In genomic region chr9:107342201-107342709, GRCm38 (mm10) we compare ENCODE assay signal across 18 mouse cellular contexts. TPM values are rescaled to one million over a fixed set of nuclear protein-coding genes. Genes with fewer than 3 reads are reported as not detected.
DNase-seq lines count a peak whose midpoint lies in the region; ATAC-seq lines count a peak whose summit lies in the region.
"Had no signal": no experiment of that assay in that cellular context is flagged by ENCODE, and none has a peak within 500 bp of the region (broad histone marks: within the 10 kb centered on the region; RNA-seq: fewer than 3 reads in every experiment).

No protein-coding gene starts in this region.

- H3K4me3 ChIP-seq in neural tube, embryonic 13.5 days, result no peak overlapping the region
- H3K4me3 ChIP-seq in neural tube, embryonic 15.5 days (replicated peaks), result no peak overlapping the region
- H3K4me3 ChIP-seq: embryonic facial prominence, embryonic 10.5 days; forebrain, embryonic 13.5 days; heart, embryonic 13.5 days; hindbrain, embryonic 15.5 days had no signal

- H3K4me1 ChIP-seq in neural tube, embryonic 13.5 days (replicated peaks), result peaks cover 42% of the 10 kb centered on the region
- H3K4me1 ChIP-seq in neural tube, embryonic 15.5 days, result peaks cover 41% of the 10 kb centered on the region

- H3K27me3 ChIP-seq in neural tube, embryonic 13.5 days, result no peaks in the 10 kb centered on the region
- no peaks in the 10 kb centered on the region for H3K27me3 ChIP-seq in neural tube, embryonic 15.5 days (replicated peaks)
- H3K27me3 ChIP-seq: hindbrain, embryonic 15.5 days had no signal

- H3K27ac ChIP-seq in neural tube, embryonic 13.5 days (replicated peaks), result no peak overlapping the region
- no peak overlapping the region for H3K27ac ChIP-seq in neural tube, embryonic 15.5 days (replicated peaks)
- H3K27ac ChIP-seq: embryonic facial prominence, embryonic 10.5 days; forebrain, embryonic 13.5 days; heart, embryonic 13.5 days; hindbrain, embryonic 15.5 days had no signal

- no peak for ATAC-seq in neural tube, embryonic 13.5 days (ENCODE audit: low read depth)
- ATAC-seq in neural tube, embryonic 15.5 days (ENCODE audit: low FRiP score), result no peak
- ATAC-seq: forebrain, embryonic 13.5 days; forebrain, postnatal 0 days; intestine, embryonic 16.5 days had no signal

- no peak overlapping the region for H3K4me2 ChIP-seq in neural tube, embryonic 13.5 days
- no peak overlapping the region for H3K4me2 ChIP-seq in neural tube, embryonic 15.5 days
- H3K4me2 ChIP-seq: forebrain, embryonic 13.5 days; heart, embryonic 13.5 days had no signal

- no peaks in the 10 kb centered on the region for H3K9me3 ChIP-seq in neural tube, embryonic 13.5 days
- H3K9me3 ChIP-seq in neural tube, embryonic 15.5 days (replicated peaks), result no peaks in the 10 kb centered on the region
- H3K9me3 ChIP-seq: embryonic facial prominence, embryonic 10.5 days; forebrain, embryonic 13.5 days; heart, embryonic 13.5 days; hindbrain, embryonic 15.5 days had no signal

- DNase-seq in cerebellum, adult 9-11 months, result peak; percentile 79
- no peak for DNase-seq in cerebellum, postnatal 4 days (ENCODE audit: low spot score in 2 of 2)
- DNase-seq in cerebellum, postnatal 14 days, result peak; percentile 56 to 60
- DNase-seq in cerebellum, postnatal 25 days, result peak; percentile 52 to 53
- DNase-seq in adrenal gland, postnatal 10 days, result no peak
- DNase-seq: adrenal gland, adult 2 months; adrenal gland, postnatal 36 days; forebrain, postnatal 0 days; gastrocnemius, postnatal 36 days; heart, adult 11 months; heart, postnatal 36 days had no signal

- 89% methylated on average over 11 of the region's 11 CpGs for WGBS in neural tube, embryonic 13.5 days
- 86% methylated on average over 11 of the region's 11 CpGs for WGBS in neural tube, embryonic 15.5 days

- H3K36me3 ChIP-seq in neural tube, embryonic 13.5 days, result no peaks in the 10 kb centered on the region
- no peaks in the 10 kb centered on the region; the same call in 1 of the 2 replicates for H3K36me3 ChIP-seq in neural tube, embryonic 15.5 days
- H3K36me3 ChIP-seq: embryonic facial prominence, embryonic 10.5 days; heart, embryonic 13.5 days; hindbrain, embryonic 15.5 days had no signal

- 0 out of 2 replicates have a peak overlapping the region, but pooled peaks have one; percentile 3 for H3K9ac ChIP-seq in neural tube, embryonic 13.5 days
- H3K9ac ChIP-seq in neural tube, embryonic 15.5 days (replicated peaks), result no peak overlapping the region
- H3K9ac ChIP-seq: forebrain, embryonic 13.5 days; forebrain, postnatal 0 days; heart, embryonic 13.5 days; hindbrain, embryonic 15.5 days had no signal

RNA-seq across cellular contexts. Expression of gene 6430571L13Rik, which starts 1.9 kb away (rescaled TPM):
- 6.4 and 6.5 TPM in 2 replicates for polyA plus RNA-seq in neural tube, embryonic 13.5 days (2015; fragmentation: Nextera tagmentation; extraction: Ambion mirVana)
- 7.8 and 9.1 TPM in 2 replicates for polyA plus RNA-seq in neural tube, embryonic 15.5 days (2015; fragmentation: Nextera tagmentation; extraction: Ambion mirVana)
- total RNA-seq in adrenal gland, postnatal 10 days (2021), result 10 to 100 TPM in 1 of 2 experiments, 1 to 10 TPM in 1; 4.0 to 10.9 TPM

RNA-seq across cellular contexts. Expression of gene Hemk1, which starts 4.1 kb away (rescaled TPM):
- polyA plus RNA-seq in neural tube, embryonic 13.5 days (2015; fragmentation: Nextera tagmentation; extraction: Ambion mirVana), result 13.0 and 15.0 TPM in 2 replicates
- polyA plus RNA-seq in neural tube, embryonic 15.5 days (2015; fragmentation: Nextera tagmentation; extraction: Ambion mirVana), result 16.3 and 18.2 TPM in 2 replicates
- 10 to 100 TPM; 24.1 to 33.5 TPM for total RNA-seq in adrenal gland, postnatal 10 days (2021)

RNA-seq across cellular contexts. Expression of gene Cish, which starts 46.4 kb away (rescaled TPM):
- polyA plus RNA-seq in neural tube, embryonic 13.5 days (2015; fragmentation: Nextera tagmentation; extraction: Ambion mirVana), result 8.7 and 9.2 TPM in 2 replicates
- 12.6 and 15.5 TPM in 2 replicates for polyA plus RNA-seq in neural tube, embryonic 15.5 days (2015; fragmentation: Nextera tagmentation; extraction: Ambion mirVana)
- total RNA-seq in adrenal gland, postnatal 10 days (2021), result 10 to 100 TPM; 36.9 to 45.3 TPM

RNA-seq across cellular contexts. Expression of gene Mapkapk3, which starts 52.6 kb away (rescaled TPM):
- 1.8 and 2.4 TPM in 2 replicates for polyA plus RNA-seq in neural tube, embryonic 13.5 days (2015; fragmentation: Nextera tagmentation; extraction: Ambion mirVana)
- polyA plus RNA-seq in neural tube, embryonic 15.5 days (2015; fragmentation: Nextera tagmentation; extraction: Ambion mirVana), result 2.2 and 9.4 TPM in 2 replicates
- 10 to 100 TPM; 28.6 to 29.5 TPM for total RNA-seq in adrenal gland, postnatal 10 days (2021)

RNA-seq across cellular contexts. Expression of gene Cacna2d2, which starts 57.2 kb away (rescaled TPM):
- polyA plus RNA-seq in neural tube, embryonic 13.5 days (2015; fragmentation: Nextera tagmentation; extraction: Ambion mirVana), result 8.1 and 8.6 TPM in 2 replicates
- 7.6 and 9.8 TPM in 2 replicates for polyA plus RNA-seq in neural tube, embryonic 15.5 days (2015; fragmentation: Nextera tagmentation; extraction: Ambion mirVana)
- 1 to 10 TPM; 4.1 to 4.7 TPM for total RNA-seq in adrenal gland, postnatal 10 days (2021)

Comparison
In these comparisons a context has a peak if more than half of its experiments do, and no peak if none do; other contexts are left out.
1. DNase-seq: peak in cerebellum, adult 9-11 months (single experiment), cerebellum, postnatal 14 days (2 of 2) and cerebellum, postnatal 25 days (2 of 2); none in cerebellum, postnatal 4 days (0 of 2) and adrenal gland, postnatal 10 days (single experiment).